Mouse (Mus musculus): ENCODE measurements at regions not wholly inside any gene's neighbourhood (a gene's known extent, or its start where the extent isn't known, plus 50 kb on each side); places are given as distances from the start of the nearest gene placed in this dataset.
"Not testable (repeated sequence)": the region's sequence is repeated elsewhere in the genome, so short reads cannot be mapped to it uniquely, and the experiment has no call there.

DNA sequence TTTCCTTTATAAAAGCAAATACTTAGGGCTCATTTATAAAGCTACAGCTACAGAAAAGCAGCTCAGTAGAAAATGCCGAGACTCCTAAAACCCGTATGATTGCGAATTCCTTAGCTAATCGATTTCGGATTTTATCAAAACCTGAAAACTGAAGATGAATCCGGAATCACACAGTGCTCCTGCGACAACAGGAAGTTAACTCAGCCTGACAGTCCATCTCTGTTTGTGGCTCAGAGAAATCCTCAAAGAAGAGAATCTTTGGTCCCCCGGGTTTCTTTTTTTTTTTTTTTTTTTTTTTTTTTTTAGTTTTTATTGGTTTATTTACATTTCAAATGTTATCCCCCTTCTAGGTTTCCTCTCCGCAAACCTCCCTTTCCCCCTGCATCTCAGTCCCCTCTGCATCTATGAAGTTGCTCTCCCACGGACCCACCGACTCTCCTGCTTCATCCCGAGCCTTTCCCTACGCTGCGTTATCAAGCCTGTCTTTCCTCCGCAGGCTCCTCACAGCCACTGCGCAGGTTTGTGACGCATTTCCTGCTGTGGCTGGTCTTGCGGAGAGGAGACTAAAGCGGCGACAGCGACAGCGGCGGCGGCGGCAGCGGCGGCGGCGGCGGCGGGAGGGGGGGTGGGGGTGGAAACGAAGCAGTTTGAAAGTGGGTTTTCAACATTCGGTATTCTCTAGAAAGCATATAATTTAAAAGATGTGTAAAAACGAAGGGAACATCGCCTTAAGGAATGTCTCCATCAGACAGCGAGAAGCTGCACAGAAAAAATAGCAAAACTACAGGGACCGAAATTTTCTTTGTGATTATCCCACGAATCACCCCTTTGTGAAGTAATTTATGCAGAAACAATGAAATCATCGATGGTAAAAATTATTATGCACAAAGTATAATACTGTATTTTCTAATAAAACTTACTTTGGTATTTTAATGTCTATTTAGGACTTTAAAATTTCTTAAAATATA is 352.3 kb upstream of the Snrpn start:
- 11% methylated on average over 39 of the region's 39 CpGs for WGBS
- not testable (repeated sequence) for H3K27me3 ChIP-seq; H3K4me1 ChIP-seq (replicated peaks); H3K9ac ChIP-seq; H3K36me3 ChIP-seq; ATAC-seq (replicated peaks; ENCODE audit: insufficient number of reproducible peaks, insufficient read depth, low FRiP score, low read depth); H3K9me3 ChIP-seq (replicated peaks); H3K27ac ChIP-seq
- Histone ChIP-seq H3K4me2 (peak overlapping the region; percentile 52), H3K4me3 (peak overlapping the region; percentile 44)

DNA sequence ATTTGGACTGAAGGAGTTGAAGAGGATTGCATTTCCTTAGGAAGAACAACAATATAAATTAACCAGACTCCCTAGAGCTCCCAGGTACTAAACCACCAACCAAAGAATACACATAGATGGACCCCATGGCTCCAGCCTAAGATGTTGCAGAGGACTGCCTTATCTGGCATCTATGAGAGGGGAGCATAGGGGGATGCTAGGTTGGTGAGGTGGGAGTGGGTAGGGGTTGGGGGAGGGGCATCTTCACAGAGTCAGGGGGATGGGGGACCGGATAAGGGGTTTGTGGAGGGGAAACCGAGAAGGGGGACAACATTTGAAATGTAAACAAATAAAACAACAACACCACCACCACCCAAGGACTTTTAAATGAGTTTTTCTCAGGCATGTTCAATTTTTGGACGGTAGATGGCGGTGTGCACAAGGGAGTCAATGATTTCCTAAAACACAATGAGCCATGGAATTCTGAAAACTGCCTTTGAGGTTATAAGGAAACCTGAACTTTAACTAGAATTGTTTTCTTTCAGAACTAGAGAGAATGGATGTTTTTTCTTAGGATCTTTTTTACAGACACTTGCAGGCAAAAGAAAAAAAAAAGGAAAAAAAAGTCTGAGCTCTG is 347.9 kb upstream of the Snrpn start:
- not testable (repeated sequence) for ATAC-seq (replicated peaks; ENCODE audit: insufficient number of reproducible peaks, insufficient read depth, low FRiP score, low read depth); H3K4me2 ChIP-seq; H3K9me3 ChIP-seq (replicated peaks); H3K27me3 ChIP-seq; H3K36me3 ChIP-seq; H3K4me3 ChIP-seq; H3K4me1 ChIP-seq (replicated peaks); H3K27ac ChIP-seq; H3K9ac ChIP-seq
- WGBS: 8% methylated on average over 4 of the region's 4 CpGs

DNA sequence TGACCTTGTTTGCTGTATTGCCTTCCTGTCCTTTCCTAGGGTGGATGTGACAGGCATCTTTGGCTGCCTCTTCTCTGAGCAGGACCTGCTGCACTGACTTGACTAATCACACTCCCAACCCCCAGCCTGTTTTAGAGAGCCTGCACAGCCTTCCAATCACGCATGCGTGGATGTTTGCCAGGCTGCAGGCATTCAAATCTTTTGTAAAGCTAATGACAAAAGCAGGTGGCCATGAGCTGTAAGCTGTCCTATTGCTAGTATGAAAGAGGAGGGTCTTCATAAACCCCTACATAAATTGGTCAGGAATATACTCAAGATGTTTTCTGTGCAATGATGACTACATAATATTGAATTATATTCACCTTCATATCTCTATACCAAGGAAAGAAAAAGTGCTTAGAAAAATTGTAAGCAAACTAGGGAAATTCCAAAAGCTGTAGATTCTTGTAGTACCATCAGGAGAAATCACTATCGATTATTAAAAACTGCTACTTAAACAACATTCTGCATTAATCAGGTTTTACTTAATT is 310.1 kb upstream of the Snrpn start:
- H3K4me3 ChIP-seq; H3K9ac ChIP-seq; ATAC-seq (replicated peaks; ENCODE audit: insufficient number of reproducible peaks, insufficient read depth, low FRiP score, low read depth); H3K4me1 ChIP-seq (replicated peaks); H3K27me3 ChIP-seq; H3K4me2 ChIP-seq; H3K36me3 ChIP-seq; H3K9me3 ChIP-seq (replicated peaks); H3K27ac ChIP-seq: not testable (repeated sequence)
- 57% methylated on average over 3 of the region's 3 CpGs for WGBS

DNA sequence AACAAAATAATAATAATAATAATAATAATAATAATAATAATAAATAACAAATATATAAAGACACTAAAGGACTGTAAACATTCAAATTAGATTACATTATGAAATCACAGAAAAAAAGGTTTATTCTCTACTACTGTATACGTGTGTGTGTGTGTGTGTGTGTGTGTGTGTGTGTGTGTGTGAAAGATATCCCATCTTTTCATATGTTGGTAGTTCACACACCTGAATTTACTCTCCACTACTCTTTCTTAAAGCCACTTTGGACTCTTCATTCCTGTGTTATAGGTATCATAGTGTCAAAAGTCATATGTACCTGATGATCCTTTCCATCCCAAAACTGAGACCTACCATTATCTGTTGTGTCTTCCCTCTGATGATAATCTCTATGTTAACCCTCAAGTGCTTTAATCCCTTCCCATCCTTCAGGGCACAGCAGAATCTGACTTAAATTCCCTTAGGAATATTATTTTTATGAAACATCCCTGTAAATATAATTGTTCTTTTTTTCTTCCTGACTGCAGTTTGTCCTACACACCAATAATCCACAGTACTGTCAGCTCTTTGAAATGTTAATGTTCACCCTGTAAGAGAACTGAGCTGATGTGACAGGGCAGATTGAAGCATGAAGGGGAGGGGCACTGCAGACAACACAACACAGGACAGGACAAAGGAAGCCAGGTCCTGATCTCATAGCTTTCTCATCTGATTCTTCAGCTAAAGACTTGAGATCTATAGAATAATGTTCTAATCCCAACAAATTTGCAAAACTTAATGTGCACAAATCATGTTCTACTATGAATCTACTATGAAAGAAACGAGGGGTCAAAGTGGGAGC is 309.4 kb upstream of the Snrpn start:
- H3K4me3 ChIP-seq; H3K4me2 ChIP-seq; H3K9me3 ChIP-seq (replicated peaks); H3K27me3 ChIP-seq; ATAC-seq (replicated peaks; ENCODE audit: insufficient number of reproducible peaks, insufficient read depth, low FRiP score, low read depth); H3K9ac ChIP-seq; H3K4me1 ChIP-seq (replicated peaks); H3K27ac ChIP-seq; H3K36me3 ChIP-seq: not testable (repeated sequence)
- 50% methylated on average over 2 of the region's 2 CpGs for WGBS

DNA sequence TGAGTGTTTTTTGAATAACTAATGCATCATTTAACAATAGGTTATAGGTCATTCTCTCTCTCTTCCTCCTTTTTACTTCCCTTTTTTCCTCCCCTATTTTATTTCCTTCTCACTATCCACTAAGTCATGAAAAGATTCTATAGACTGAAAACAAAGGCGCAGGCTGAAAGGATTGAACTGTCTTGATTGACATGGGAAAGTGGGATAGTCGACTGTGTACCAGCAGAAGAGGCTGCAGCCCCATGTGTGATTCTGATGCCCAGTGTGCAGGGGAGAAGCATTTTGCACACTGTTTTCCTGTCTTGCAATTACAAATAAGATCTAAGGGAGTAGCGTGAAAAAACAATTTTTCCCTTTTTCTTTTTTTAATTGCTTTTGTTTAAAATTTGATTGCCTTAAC is 298.8 kb upstream of the Snrpn start:
- Histone ChIP-seq H3K4me1 (replicated peaks) (no peaks in the 10 kb centered on the region), H3K27me3 (no peaks in the 10 kb centered on the region), H3K27ac (no peak overlapping the region), H3K4me3 (no peak overlapping the region), H3K9ac (no peak overlapping the region), H3K36me3 (no peaks in the 10 kb centered on the region), H3K4me2 (no peak overlapping the region), H3K9me3 (replicated peaks) (no peaks in the 10 kb centered on the region)
- WGBS: 55% methylated on average over 3 of the region's 3 CpGs
- no peak for ATAC-seq (replicated peaks; ENCODE audit: insufficient number of reproducible peaks, insufficient read depth, low FRiP score, low read depth)

DNA sequence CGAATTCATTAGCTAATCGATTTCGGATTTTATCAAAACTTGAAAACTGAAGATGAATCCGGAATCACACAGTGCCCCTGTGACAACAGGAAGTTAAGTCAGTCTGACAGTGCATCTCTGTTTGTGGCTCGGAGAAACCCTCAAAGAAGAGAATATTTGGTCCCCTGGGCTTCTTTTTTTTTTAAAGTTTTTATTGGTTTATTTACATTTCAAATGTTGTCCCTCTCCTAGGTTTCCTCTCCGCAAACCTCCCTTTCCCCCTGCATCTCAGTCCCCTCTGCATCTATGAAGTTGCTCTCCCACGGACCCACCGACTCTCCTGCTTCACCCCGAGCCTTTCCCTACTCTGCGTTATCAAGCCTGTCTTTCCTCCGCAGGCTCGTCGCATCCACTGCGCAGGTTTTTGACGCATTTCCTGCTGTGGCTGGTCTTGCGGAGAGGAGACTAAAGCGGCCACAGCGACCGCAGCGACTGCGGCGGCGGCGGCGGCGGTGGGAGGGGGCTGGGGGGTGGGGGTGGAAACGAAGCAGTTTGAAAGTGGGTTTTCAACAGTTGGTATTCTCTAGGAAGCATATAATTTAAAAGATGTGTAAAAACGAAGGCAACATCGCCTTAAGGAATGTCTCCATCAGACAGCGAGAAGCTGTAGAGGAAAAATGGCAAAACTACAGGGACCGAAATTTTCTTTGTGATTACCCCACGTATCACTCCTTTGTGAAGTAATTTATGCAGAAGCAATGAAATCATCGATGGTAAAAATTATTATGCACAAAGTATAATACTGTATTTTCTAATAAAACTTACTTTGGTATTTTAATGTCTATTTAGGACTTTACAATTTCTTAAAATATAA is 251.2 kb upstream of the Snrpn start:
- Histone ChIP-seq H3K4me3 (peak overlapping the region; percentile 46), H3K4me2 (peak overlapping the region; percentile 60)
- 9% methylated on average over 33 of the region's 33 CpGs for WGBS
- ATAC-seq (replicated peaks; ENCODE audit: insufficient number of reproducible peaks, insufficient read depth, low FRiP score, low read depth): 0 out of 2 replicates have a peak, but pooled peaks have one; percentile 47
- not testable (repeated sequence) for H3K36me3 ChIP-seq; H3K27me3 ChIP-seq; H3K9ac ChIP-seq; H3K27ac ChIP-seq; H3K4me1 ChIP-seq (replicated peaks); H3K9me3 ChIP-seq (replicated peaks)

DNA sequence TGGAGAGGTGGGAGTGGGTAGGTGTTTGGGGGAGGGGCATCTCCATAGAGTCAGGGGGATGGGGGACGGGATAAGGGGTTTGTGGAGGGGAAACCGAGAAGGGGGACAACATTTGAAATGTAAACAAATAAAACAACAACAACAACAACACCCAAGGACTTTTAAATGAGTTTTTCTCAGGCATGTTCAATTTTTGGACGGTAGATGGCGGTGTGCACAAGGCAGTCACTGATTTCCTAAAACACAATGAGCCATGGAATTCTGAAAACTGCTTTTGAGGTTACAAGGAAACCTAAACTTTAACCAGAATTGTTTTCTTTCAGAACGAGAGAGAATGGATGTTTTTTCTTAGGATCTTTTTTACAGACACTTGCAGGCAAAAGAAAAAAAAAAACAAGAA is 246.9 kb upstream of the Snrpn start:
- H3K27ac ChIP-seq; H3K36me3 ChIP-seq; H3K4me1 ChIP-seq (replicated peaks); ATAC-seq (replicated peaks; ENCODE audit: insufficient number of reproducible peaks, insufficient read depth, low FRiP score, low read depth); H3K4me3 ChIP-seq; H3K4me2 ChIP-seq; H3K9me3 ChIP-seq (replicated peaks); H3K9ac ChIP-seq; H3K27me3 ChIP-seq: not testable (repeated sequence)
- WGBS: 1% methylated on average over 5 of the region's 5 CpGs

DNA sequence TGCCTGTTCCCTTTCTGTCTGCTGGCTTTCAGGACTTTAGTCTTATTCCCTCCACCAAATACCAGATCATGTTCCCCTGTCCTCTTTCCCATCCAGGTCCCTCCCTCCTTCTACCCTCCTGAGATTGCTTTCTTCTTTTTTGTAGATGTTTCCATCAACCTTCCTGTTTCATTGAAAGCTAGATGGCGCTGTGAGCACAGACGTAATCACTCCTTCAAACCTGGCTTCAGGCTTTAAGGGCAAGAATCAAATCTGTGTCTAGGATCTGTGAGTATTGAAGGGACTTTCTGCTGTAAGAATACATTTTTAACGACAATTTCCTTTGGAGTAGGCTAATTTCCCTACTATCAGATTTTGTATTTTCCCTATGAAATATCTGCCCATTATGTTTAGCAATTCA is 234.0 kb upstream of the Snrpn start:
- H3K4me1 ChIP-seq (replicated peaks); H3K9me3 ChIP-seq (replicated peaks); H3K27me3 ChIP-seq; H3K4me2 ChIP-seq; H3K27ac ChIP-seq; ATAC-seq (replicated peaks; ENCODE audit: insufficient number of reproducible peaks, insufficient read depth, low FRiP score, low read depth); H3K9ac ChIP-seq; H3K36me3 ChIP-seq; H3K4me3 ChIP-seq: not testable (repeated sequence)
- 13% methylated on average over 3 of the region's 3 CpGs for whole genome bisulfite sequencing

DNA sequence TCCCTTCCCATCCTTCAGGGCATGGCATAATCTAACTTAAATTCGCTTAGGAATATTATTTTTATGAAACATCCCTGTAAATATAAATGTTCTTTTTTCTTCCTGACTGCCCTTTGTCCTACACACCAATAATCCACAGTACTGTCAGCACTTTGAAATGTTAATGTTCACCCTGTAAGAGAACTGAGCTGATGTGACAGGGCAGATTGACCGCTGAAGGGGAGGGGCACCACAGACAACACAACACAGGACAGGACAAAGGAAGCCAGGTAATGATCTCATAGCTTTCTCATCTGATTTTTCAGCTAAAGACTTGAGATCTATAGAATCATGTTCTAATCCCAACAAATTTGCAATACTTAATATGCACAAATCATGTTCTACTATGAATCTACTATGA is 212.2 kb upstream of the Snrpn start:
- H3K4me2 ChIP-seq: not testable (repeated sequence)

More for the DNA sequence above, 212.2 kb upstream of the Snrpn start:
- H3K27ac ChIP-seq; H3K4me1 ChIP-seq (replicated peaks); H3K27me3 ChIP-seq; ATAC-seq (replicated peaks; ENCODE audit: insufficient number of reproducible peaks, insufficient read depth, low FRiP score, low read depth); H3K9me3 ChIP-seq (replicated peaks); H3K36me3 ChIP-seq; H3K9ac ChIP-seq; H3K4me3 ChIP-seq: not testable (repeated sequence)
- 51% methylated on average over 2 of the region's 2 CpGs for WGBS

Measured in heart, embryonic 15.5 days (tissue).